Mouse (Mus musculus) G1E (cell line): ENCODE measurements around the gene Trap1a. TPM values are rescaled to one million over a fixed set of nuclear protein-coding genes. Genes with fewer than 3 reads are reported as not detected.

Experiments used
- ATAC-seq: 2 replicates; pipeline ENCODE4 v1.8.0; 2016; ENCODE audit warnings: mild to moderate bottlenecking; ENCODE audit not compliant: insufficient number of reproducible peaks, poor library complexity, low FRiP score, severe bottlenecking; ENCODE audit errors: extremely low read depth
- DNase-seq: peaks from one replicate; pipeline ENCODE4 v3.0.0; 2012; ENCODE audit warnings: low spot score
- H3K27me3 ChIP-seq: 2 replicates; pipeline ENCODE4 v1.6.1; 2012; ENCODE audit warnings: mild to moderate bottlenecking, low read length, inconsistent platforms; ENCODE audit not compliant: insufficient read depth
- H3K36me3 ChIP-seq: replicated peaks from 2 replicates; pipeline ENCODE3; 2012; ENCODE audit warnings: mild to moderate bottlenecking, inconsistent platforms
- H3K4me1 ChIP-seq: 2 replicates; pipeline ENCODE4 v1.6.1; 2012; ENCODE audit warnings: low read depth, low read length, inconsistent platforms, mixed read lengths; ENCODE audit not compliant: insufficient read depth
- H3K4me3 ChIP-seq: 2 replicates; pipeline ENCODE4 v1.5.1; 2012; ENCODE audit warnings: low read depth, mild to moderate bottlenecking, inconsistent platforms, low read length, moderate library complexity, mixed read lengths
- H3K9me3 ChIP-seq: replicated peaks from 2 replicates; pipeline ENCODE4 v1.6.1; 2012; ENCODE audit warnings: inconsistent platforms
- CTCF ChIP-seq: IDR thresholded peaks from 2 replicates; pipeline ENCODE4 v1.5.1; 2012; ENCODE audit warnings: low read depth, low read length, inconsistent platforms, mixed read lengths
- GATA1 ChIP-seq: IDR thresholded peaks from 2 replicates; pipeline ENCODE4 v1.6.1; 2012; ENCODE audit warnings: borderline replicate concordance, low read length, inconsistent platforms, mixed read lengths
- GATA2 ChIP-seq: IDR thresholded peaks from 2 replicates; pipeline ENCODE4 v1.6.1; 2012; ENCODE audit warnings: low read depth, low read length, inconsistent platforms, borderline replicate concordance
- POLR2AphosphoS5 ChIP-seq: IDR thresholded peaks from 2 replicates; pipeline ENCODE4 v1.6.1; 2012; ENCODE audit warnings: low read depth, low read length, inconsistent platforms; ENCODE audit not compliant: insufficient replicate concordance
- TAL1 ChIP-seq: conservative IDR thresholded peaks from 2 replicates; pipeline ENCODE4 v1.6.1; 2012; ENCODE audit warnings: low read depth, low read length, inconsistent platforms, mixed read lengths
- polyA plus RNA-seq: library from polyadenylated mRNA; stranded (reverse); fragments of >175 nt; gene quantifications from 2 replicates; pipeline ENCODE4 v1.2.3, GENCODE M21; 2012
- total RNA-seq, 2 experiments: library from RNA; stranded (forward) in 1 of 2; stranded (reverse) in 1 of 2; fragments of 200-1000 nt in 1 of 2; fragments of >200 nt in 1 of 2; fragmentation: Nextera tagmentation in 1 of 2; gene quantifications; 2 replicates each; pipeline ENCODE4 v1.2.3; 2014 to 2017

The Trap1a gene
- total and polyA plus RNA-seq, 3 experiments, result not detected

- no peak for TF ChIP-seq GATA2
- no peak for TF ChIP-seq POLR2AphosphoS5
- no peak for TF ChIP-seq CTCF
- no peak for TF ChIP-seq TAL1
- TF ChIP-seq GATA1, result no peak
- Histone ChIP-seq H3K9me3 (no peaks in the 10 kb centered on the region), H3K4me3 (no peak overlapping the region), H3K36me3 (no peaks in the 10 kb centered on the region), H3K4me1 (no peaks in the 10 kb centered on the region), H3K27me3 (no peaks in the 10 kb centered on the region)
- ATAC-seq (no peak), DNase-seq (no peak)
Observed at GRCm38 (mm10) chrX:139335419-139336074, 2.1 kb downstream of the Trap1a start.

DNA sequence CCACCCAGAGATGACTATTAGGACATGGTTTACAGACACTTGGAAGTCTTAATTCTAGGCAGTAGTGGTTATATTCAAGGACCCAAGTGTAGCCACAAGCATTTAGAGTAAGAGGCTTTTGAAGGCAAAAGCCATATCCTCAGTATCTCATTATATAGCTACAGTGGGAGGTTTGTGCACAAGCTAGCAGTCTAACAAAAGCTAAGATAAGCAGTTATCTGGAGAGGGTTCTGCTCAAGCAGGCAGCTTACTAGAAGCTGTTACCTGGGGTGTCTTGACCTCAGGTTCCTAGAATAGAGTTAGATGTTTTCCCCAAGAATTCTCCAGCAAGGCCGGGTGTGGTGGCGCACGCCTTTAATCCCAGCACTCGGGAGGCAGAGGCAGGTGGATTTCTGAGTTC is 6.1 kb downstream of the Trap1a start:
- H3K36me3 ChIP-seq, result no peaks in the 10 kb centered on the region
- TF ChIP-seq POLR2AphosphoS5, result no peak
- no peak for TF ChIP-seq CTCF
- no peak for TF ChIP-seq GATA1
- TF ChIP-seq TAL1, result no peak
- no peak for TF ChIP-seq GATA2

GRCm38 (mm10) chrX:139341185-139341584 is 7.7 kb downstream of the Trap1a start:
- TF ChIP-seq GATA1, result no peak
- no peak for TF ChIP-seq CTCF
- TF ChIP-seq TAL1, result no peak
- no peak for TF ChIP-seq GATA2
- no peak for TF ChIP-seq POLR2AphosphoS5
- no peak for DNase-seq

More for the DNA sequence above, 6.1 kb downstream of the Trap1a start:
- no peaks in the 10 kb centered on the region for H3K27me3 ChIP-seq
- H3K4me1 ChIP-seq, result no peaks in the 10 kb centered on the region
- ATAC-seq (no peak), DNase-seq (no peak)
- no peaks in the 10 kb centered on the region for H3K9me3 ChIP-seq
- H3K4me3 ChIP-seq, result no peak overlapping the region

DNA sequence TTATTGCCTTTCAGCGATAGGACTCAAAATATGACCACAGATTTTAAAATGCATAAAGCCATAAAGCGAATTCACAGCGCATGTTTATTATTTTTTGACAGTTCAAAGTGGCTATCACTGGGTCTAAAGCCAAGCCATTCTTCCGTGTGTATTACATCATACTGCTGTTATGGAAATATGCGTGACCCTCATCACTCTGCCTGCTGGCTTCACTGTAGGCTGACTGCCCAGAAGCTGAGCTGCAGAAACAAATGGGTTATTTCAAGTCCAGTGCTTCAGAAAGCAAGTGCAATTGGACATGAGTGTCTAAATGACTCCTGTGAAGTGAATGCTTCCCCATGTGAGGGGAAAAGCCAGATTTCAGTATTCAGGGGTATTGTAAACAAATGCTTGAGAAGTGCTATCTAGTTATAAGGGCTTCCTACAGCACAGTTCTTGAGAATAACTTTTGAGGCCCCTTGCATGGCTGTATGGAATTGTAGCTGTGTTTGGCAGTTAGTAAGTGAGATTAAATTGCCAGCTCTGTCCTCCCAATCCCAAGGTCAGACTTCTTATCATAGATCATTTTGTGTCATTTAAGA is 18.8 kb downstream of the Trap1a start:
- H3K36me3 ChIP-seq, result no peaks in the 10 kb centered on the region
- no peaks in the 10 kb centered on the region; the same call in 1 of the 2 replicates for H3K27me3 ChIP-seq
- ATAC-seq, result no peak
- no peaks in the 10 kb centered on the region for H3K9me3 ChIP-seq
- no peak for TF ChIP-seq TAL1
- TF ChIP-seq POLR2AphosphoS5, result no peak
- no peak for TF ChIP-seq CTCF
- TF ChIP-seq GATA2, result no peak
- TF ChIP-seq GATA1, result no peak
- DNase-seq, result no peak
- no peaks in the 10 kb centered on the region for H3K4me1 ChIP-seq
- no peak overlapping the region for H3K4me3 ChIP-seq

More at GRCm38 (mm10) chrX:139341185-139341584, 7.7 kb downstream of the Trap1a start:
- H3K27me3 ChIP-seq, result no peaks in the 10 kb centered on the region
- no peaks in the 10 kb centered on the region for H3K36me3 ChIP-seq
- H3K4me3 ChIP-seq, result no peak overlapping the region
- no peak for ATAC-seq
- H3K4me1 ChIP-seq, result no peaks in the 10 kb centered on the region
- no peaks in the 10 kb centered on the region for H3K9me3 ChIP-seq

DNA sequence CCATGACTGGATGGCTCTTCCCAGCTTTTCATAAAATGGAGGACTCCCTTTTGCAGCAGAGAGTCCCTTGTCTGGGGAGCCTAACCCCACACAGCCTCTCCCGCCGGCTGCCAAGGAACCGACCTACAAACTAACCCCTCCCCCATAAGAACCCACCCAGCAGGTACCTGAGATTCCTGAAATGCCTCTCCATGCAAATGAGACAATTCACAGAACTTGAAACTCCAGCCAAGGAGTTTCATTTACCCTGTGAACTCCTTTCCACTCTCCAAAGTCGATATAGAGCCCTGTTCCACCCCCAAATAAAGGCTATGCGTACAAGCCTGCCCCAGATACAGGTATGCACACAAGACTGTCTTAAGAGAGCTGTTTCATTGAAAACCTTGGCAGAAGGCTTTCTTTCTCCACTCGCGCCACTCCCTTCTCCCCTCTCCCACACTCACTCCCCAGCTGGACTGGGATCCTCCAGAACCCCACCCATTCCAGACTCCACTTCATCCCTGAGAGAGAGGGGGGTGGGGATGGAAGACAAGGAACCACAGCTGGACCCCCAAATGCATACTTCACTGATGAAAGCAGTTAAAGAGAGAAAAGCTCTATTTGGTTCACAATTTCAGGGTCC is 24.3 kb downstream of the Trap1a start:
- TF ChIP-seq GATA1, result no peak
- TF ChIP-seq TAL1, result no peak
- no peak for TF ChIP-seq GATA2
- no peak for TF ChIP-seq CTCF
- no peak for TF ChIP-seq POLR2AphosphoS5
- Histone ChIP-seq H3K4me1 (no peaks in the 10 kb centered on the region), H3K27me3 (no peaks in the 10 kb centered on the region; the same call in 1 of the 2 replicates), H3K36me3 (no peaks in the 10 kb centered on the region), H3K9me3 (no peaks in the 10 kb centered on the region), H3K4me3 (no peak overlapping the region)
- ATAC-seq, result no peak
- DNase-seq, result no peak

- Histone ChIP-seq H3K27me3 (no peaks in the 10 kb centered on the region), H3K4me1 (no peaks in the 10 kb centered on the region), H3K36me3 (no peaks in the 10 kb centered on the region), H3K9me3 (no peaks in the 10 kb centered on the region), H3K4me3 (no peak overlapping the region)
- no peak for ATAC-seq
- DNase-seq, result no peak
- no peak for TF ChIP-seq TAL1
- no peak for TF ChIP-seq CTCF
Observed at GRCm38 (mm10) chrX:139358361-139358760, 24.9 kb downstream of the Trap1a start.
